Mouse (Mus musculus) MEL (cell line): ENCODE data around the gene Vstm5. TPM values are rescaled to one million over a fixed set of nuclear protein-coding genes. Genes with fewer than 3 reads are reported as not detected.
"Not testable (repeated sequence)": the region's sequence is repeated elsewhere in the genome, so short reads cannot be mapped to it uniquely, and the experiment has no call there.

Source experiments
- DNase-seq: peaks from one replicate; pipeline ENCODE4 v3.0.0; 2011; ENCODE audit warnings: low read depth, low spot score
- H3K27ac ChIP-seq: 2 replicates; pipeline ENCODE4 v1.5.1; 2012; ENCODE audit warnings: low read depth, mild to moderate bottlenecking, control low read depth, low read length, moderate library complexity; ENCODE audit not compliant: control insufficient read depth
- H3K27me3 ChIP-seq, 2 experiments: fragments of 150-350 bp in 1 of 2; sonication (generic) in 1 of 2; 2 replicates each; pipeline ENCODE4 v1.6.1; 2012; ENCODE audit warnings: low read length in 2 of 2, mild to moderate bottlenecking in 2 of 2, improper control_type of control experiment in 1 of 2, moderate library complexity in 1 of 2; ENCODE audit not compliant: insufficient read depth in 2 of 2, control insufficient read depth in 1 of 2
- H3K36me3 ChIP-seq, 2 experiments: 2 replicates each; pipeline ENCODE4 v1.6.1; 2012 to 2014; ENCODE audit warnings: low read length in 2 of 2, improper control_type of control experiment in 1 of 2, inconsistent platforms in 1 of 2, mild to moderate bottlenecking in 1 of 2; ENCODE audit not compliant: insufficient read depth in 2 of 2, control insufficient read depth in 1 of 2
- H3K4me1 ChIP-seq, 2 experiments: fragments of 150-350 bp in 1 of 2; sonication (generic) in 1 of 2; 2 replicates each; pipeline ENCODE4 v1.6.1; 2012; ENCODE audit warnings: low read length in 2 of 2, improper control_type of control experiment in 1 of 2, mild to moderate bottlenecking in 1 of 2; ENCODE audit not compliant: insufficient read depth in 2 of 2, control insufficient read depth in 1 of 2
- H3K4me3 ChIP-seq, 2 experiments: fragments of 150-350 bp in 1 of 2; sonication (generic) in 1 of 2; 2 replicates each; pipeline ENCODE4 v1.5.1; 2012; ENCODE audit warnings: low read depth in 2 of 2, low read length in 2 of 2, mild to moderate bottlenecking in 2 of 2, moderate library complexity in 2 of 2, control low read depth in 1 of 2, improper control_type of control experiment in 1 of 2; ENCODE audit not compliant: control insufficient read depth in 1 of 2, insufficient read depth in 1 of 2
- H3K79me2 ChIP-seq: 2 replicates; pipeline ENCODE4 v1.6.1; 2012; ENCODE audit warnings: mild to moderate bottlenecking, low read length, moderate library complexity; ENCODE audit not compliant: control insufficient read depth, poor library complexity, insufficient read depth
- H3K9ac ChIP-seq: 2 replicates; pipeline ENCODE4 v1.6.1; 2012; ENCODE audit warnings: low read depth, mild to moderate bottlenecking, control low read depth, low read length, moderate library complexity; ENCODE audit not compliant: control insufficient read depth, poor library complexity, severe bottlenecking
- H3K9me3 ChIP-seq: fragments of 150-350 bp; sonication (generic); replicated peaks from 2 replicates; pipeline ENCODE4 v1.6.1; 2012; ENCODE audit warnings: mild to moderate bottlenecking, low read length, improper control_type of control experiment, moderate library complexity; ENCODE audit not compliant: insufficient read depth
- CHD1 ChIP-seq: IDR thresholded peaks from 2 replicates; pipeline ENCODE4 v1.6.1; 2012; ENCODE audit warnings: low read depth, mild to moderate bottlenecking, inconsistent platforms, low read length, improper control_type of control experiment
- CHD2 ChIP-seq: IDR thresholded peaks from 2 replicates; pipeline ENCODE4 v1.6.1; 2011; ENCODE audit warnings: low read length, improper control_type of control experiment
- CTCF ChIP-seq, 3 experiments: IDR thresholded peaks in 2 of 3; conservative IDR thresholded peaks in 1 of 3; 2 replicates each; pipeline ENCODE4 v1.5.1; 2011 to 2012; ENCODE audit warnings: low read length in 3 of 3, low read depth in 2 of 3, mild to moderate bottlenecking in 2 of 3, improper control_type of control experiment in 1 of 3, inconsistent platforms in 1 of 3, mixed read lengths in 1 of 3, moderate library complexity in 1 of 3; ENCODE audit not compliant: control insufficient read depth in 1 of 3, insufficient read depth in 1 of 3, poor library complexity in 1 of 3, severe bottlenecking in 1 of 3
- E2F4 ChIP-seq: IDR thresholded peaks from 2 replicates; pipeline ENCODE4 v1.6.1; 2011; ENCODE audit warnings: low read depth, low read length, improper control_type of control experiment, borderline replicate concordance
- ELF1 ChIP-seq: IDR thresholded peaks from 2 replicates; pipeline ENCODE4 v1.6.1; 2014; ENCODE audit warnings: low read depth, mild to moderate bottlenecking, inconsistent platforms, low read length, improper control_type of control experiment, moderate library complexity
- EP300 ChIP-seq, 2 experiments: IDR thresholded peaks; 2 replicates each; pipeline ENCODE4 v1.6.1; 2011; ENCODE audit warnings: improper control_type of control experiment in 2 of 2, low read length in 2 of 2, low read depth in 1 of 2, mild to moderate bottlenecking in 1 of 2
- GATA1 ChIP-seq: IDR thresholded peaks from 2 replicates; pipeline ENCODE4 v1.6.1; 2011; ENCODE audit warnings: low read depth, low read length, improper control_type of control experiment
- HCFC1 ChIP-seq: IDR thresholded peaks from 2 replicates; pipeline ENCODE4 v1.6.1; 2012; ENCODE audit warnings: low read depth, mild to moderate bottlenecking, inconsistent platforms, low read length, improper control_type of control experiment, moderate library complexity
- JUND ChIP-seq: IDR thresholded peaks from 2 replicates; pipeline ENCODE4 v1.6.1; 2011; ENCODE audit warnings: low read depth, mild to moderate bottlenecking, improper control_type of control experiment, low read length
- KAT2A ChIP-seq: conservative IDR thresholded peaks from 2 replicates; pipeline ENCODE4 v1.6.1; 2012; ENCODE audit warnings: low read depth, low read length, improper control_type of control experiment, inconsistent platforms
- MAFK ChIP-seq: IDR thresholded peaks from 2 replicates; pipeline ENCODE4 v1.6.1; 2011; ENCODE audit warnings: low read depth, mild to moderate bottlenecking, low read length, improper control_type of control experiment, borderline replicate concordance
- MXI1 ChIP-seq: IDR thresholded peaks from 2 replicates; pipeline ENCODE4 v1.6.1; 2011; ENCODE audit warnings: mild to moderate bottlenecking, low read depth, low read length, improper control_type of control experiment
- MYB ChIP-seq: IDR thresholded peaks from 2 replicates; pipeline ENCODE4 v1.6.1; 2011; ENCODE audit warnings: mild to moderate bottlenecking, low read depth, low read length, improper control_type of control experiment
- POLR2AphosphoS5 ChIP-seq: IDR thresholded peaks from 2 replicates; pipeline ENCODE4 v1.6.1; 2012; ENCODE audit warnings: low read depth, borderline replicate concordance, mild to moderate bottlenecking, inconsistent platforms, low read length, moderate library complexity, mixed read lengths
- SIN3A ChIP-seq: IDR thresholded peaks from 2 replicates; pipeline ENCODE4 v1.6.1; 2012; ENCODE audit warnings: low read length, improper control_type of control experiment, inconsistent platforms
- SMC3 ChIP-seq: IDR thresholded peaks from 2 replicates; pipeline ENCODE4 v1.6.1; 2011; ENCODE audit warnings: low read depth, low read length, improper control_type of control experiment
- TBP ChIP-seq: IDR thresholded peaks from 2 replicates; pipeline ENCODE4 v1.8.0; 2011; ENCODE audit warnings: low read depth, low read length, improper control_type of control experiment
- TCF12 ChIP-seq: IDR thresholded peaks from 2 replicates; pipeline ENCODE4 v1.6.1; 2014; ENCODE audit warnings: low read depth, mild to moderate bottlenecking, inconsistent platforms, low read length, improper control_type of control experiment, moderate library complexity
- UBTF ChIP-seq: IDR thresholded peaks from 2 replicates; pipeline ENCODE4 v1.6.1; 2012; ENCODE audit warnings: low read depth, mild to moderate bottlenecking, inconsistent platforms, low read length, improper control_type of control experiment, moderate library complexity, borderline replicate concordance; ENCODE audit not compliant: insufficient read depth
- ZC3H11A ChIP-seq: IDR thresholded peaks from 2 replicates; pipeline ENCODE4 v1.6.1; 2012; ENCODE audit warnings: low read depth, mild to moderate bottlenecking, inconsistent platforms, low read length, improper control_type of control experiment
- ZMIZ1 ChIP-seq: IDR thresholded peaks from 2 replicates; pipeline ENCODE4 v1.6.1; 2012; ENCODE audit warnings: low read depth, mild to moderate bottlenecking, inconsistent platforms, low read length, improper control_type of control experiment, moderate library complexity
- ZNF384 ChIP-seq: IDR thresholded peaks from 2 replicates; pipeline ENCODE4 v1.6.1; 2012; ENCODE audit warnings: low read depth, mild to moderate bottlenecking, inconsistent platforms, low read length, improper control_type of control experiment
- polyA plus RNA-seq, 2 experiments: library from polyadenylated mRNA; stranded (reverse) in 1 of 2; unstranded in 1 of 2; fragments of >175 nt in 1 of 2; fragments of >200 nt in 1 of 2; gene quantifications; 2 replicates each; pipeline versions ENCODE4 v1.2.1 to v1.2.4; 2012; ENCODE audit warnings: low replicate concordance in 2 of 2, low read depth in 1 of 2; ENCODE audit not compliant: insufficient read length in 2 of 2, insufficient read depth in 1 of 2, missing spikeins in 1 of 2
- total RNA-seq: library from RNA; depleted of rRNA; stranded (reverse); fragments of 300-350 nt; gene quantifications from 2 replicates; pipeline ENCODE4 v1.2.3, GENCODE M21; 2012

Gene Vstm5
- total and polyA plus RNA-seq, 3 experiments = 23.5 to 27.0 TPM; not detected in 1

DNA sequence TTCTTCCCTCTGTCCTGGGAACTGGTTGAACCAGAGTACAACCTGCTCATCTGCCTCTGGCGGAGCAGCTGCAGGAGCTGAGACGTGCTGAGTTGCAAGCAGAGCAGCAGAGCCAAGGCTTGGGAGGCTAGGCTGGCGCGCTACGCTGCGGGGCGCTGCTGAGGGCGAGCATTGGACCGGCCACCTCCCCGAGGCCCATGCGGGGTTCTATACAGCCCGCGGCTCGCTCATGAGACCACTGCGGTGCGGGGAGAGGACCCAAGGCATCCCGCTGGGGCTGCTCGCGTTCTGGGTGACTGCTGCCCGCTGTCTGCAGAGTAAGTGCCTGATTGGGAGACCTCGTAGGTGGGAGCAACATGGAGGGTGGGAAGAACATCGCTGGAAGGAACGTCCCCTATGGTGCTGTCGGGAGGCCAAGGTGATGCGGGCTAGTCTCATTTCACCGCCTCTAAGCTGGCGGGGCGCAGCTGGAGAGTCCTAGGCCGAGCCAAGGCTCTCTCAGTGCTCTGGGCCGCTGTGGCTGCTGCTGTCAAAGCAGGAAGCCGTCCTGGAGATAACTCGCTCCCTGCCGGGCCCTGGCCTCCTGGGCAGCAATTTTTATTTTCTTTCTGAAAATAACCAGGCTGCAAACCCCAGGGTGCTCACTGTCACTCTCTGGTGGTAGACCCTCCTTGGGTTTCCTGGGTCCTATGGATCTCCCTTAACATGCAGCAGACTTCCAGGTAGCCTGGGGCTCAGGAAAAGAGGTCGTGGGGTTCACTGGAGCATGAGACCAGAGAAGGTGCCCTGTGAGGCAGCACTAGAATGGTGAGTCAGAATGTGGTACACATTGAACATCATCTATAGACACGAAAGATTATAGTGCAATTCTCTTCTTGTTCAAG is at the start of gene Vstm5 (continued):
- TF ChIP-seq CTCF (IDR thresholded peaks at IDR 0.05 in 2 of 3, conservative IDR thresholded peaks at IDR 0.05 in 1 of 3; ENCODE audit: control insufficient read depth in 1 of 3, insufficient read depth in 1 of 3, low read depth in 2 of 3, low read length in 3 of 3, poor library complexity in 1 of 3, severe bottlenecking in 1 of 3) = peak; percentile 47 to 75 (median 65); a peak in 5 of 6 replicates
- TF ChIP-seq SIN3A = peak; percentile 68
- no peak for TF ChIP-seq KAT2A
- TF ChIP-seq CHD1 = peak; percentile 72; the same call in 1 of the 2 replicates
- TF ChIP-seq E2F4 = no peak
- no peak for TF ChIP-seq CHD2
- peak; percentile 85 for TF ChIP-seq MXI1

GRCm38 (mm10) chr9:15194806-15195205 is 44.0 kb upstream of the Vstm5 start:
- not testable (repeated sequence) for H3K9ac ChIP-seq, H3K4me1 ChIP-seq, H3K36me3 ChIP-seq, H3K9me3 ChIP-seq, DNase-seq, H3K4me3 ChIP-seq, H3K79me2 ChIP-seq, H3K27ac ChIP-seq
- H3K27me3 ChIP-seq = peaks cover 0 to 16% of the 10 kb centered on the region in 2 experiments; a peak in 2 of 4 replicates

DNA sequence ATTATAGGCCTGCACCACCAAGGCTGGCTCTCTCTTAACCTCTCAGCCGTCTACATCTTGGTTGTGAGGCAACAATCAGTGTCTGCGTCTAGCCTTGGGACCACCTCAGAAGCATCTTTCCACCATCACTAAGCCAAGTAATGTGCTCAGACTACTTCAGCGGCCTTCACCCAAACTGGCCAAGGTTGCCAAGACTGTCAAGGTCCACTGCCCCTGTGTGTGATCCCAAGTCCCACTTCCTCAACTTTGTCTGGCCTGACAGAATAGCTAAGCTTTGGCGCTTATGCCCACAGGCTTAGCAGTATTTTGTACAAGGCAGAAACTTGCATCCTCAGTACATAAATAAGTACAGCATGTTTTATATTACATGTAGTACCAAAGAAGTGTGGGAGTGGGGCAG is 32.2 kb upstream of the Vstm5 start:
- no peak overlapping the region for H3K9ac ChIP-seq
- DNase-seq = no peak
- H3K4me1 ChIP-seq = no peaks in the 10 kb centered on the region
- no peaks in the 10 kb centered on the region for H3K9me3 ChIP-seq
- no peak for TF ChIP-seq CHD1
- no peak for TF ChIP-seq POLR2AphosphoS5
- TF ChIP-seq ZMIZ1 = no peak
- TF ChIP-seq TCF12 = no peak
- no peak for TF ChIP-seq TBP
- TF ChIP-seq ZC3H11A = no peak
- TF ChIP-seq ELF1 = no peak
- no peak for TF ChIP-seq MYB
- no peak for TF ChIP-seq SMC3
- TF ChIP-seq MAFK = no peak
- no peak for TF ChIP-seq ZNF384
- no peak for TF ChIP-seq HCFC1
- no peak for TF ChIP-seq CHD2
- no peak for TF ChIP-seq JUND
- no peak for TF ChIP-seq CTCF (IDR thresholded peaks at IDR 0.05 in 2 of 3, conservative IDR thresholded peaks at IDR 0.05 in 1 of 3; ENCODE audit: control insufficient read depth in 1 of 3, insufficient read depth in 1 of 3, low read depth in 2 of 3, low read length in 3 of 3, poor library complexity in 1 of 3, severe bottlenecking in 1 of 3)
- TF ChIP-seq EP300 (IDR thresholded peaks at IDR 0.05; ENCODE audit: low read depth in 1 of 2, low read length in 2 of 2) = no peak
- no peak for TF ChIP-seq UBTF
- no peak for TF ChIP-seq MXI1
- TF ChIP-seq GATA1 = no peak
- H3K79me2 ChIP-seq = no peaks in the 10 kb centered on the region
- no peaks in the 10 kb centered on the region for H3K36me3 ChIP-seq
- peaks cover 4 to 12% of the 10 kb centered on the region in 2 experiments; a peak in 3 of 4 replicates for H3K27me3 ChIP-seq
- no peak overlapping the region for H3K4me3 ChIP-seq
- no peak overlapping the region for H3K27ac ChIP-seq
